Mouse (Mus musculus): ENCODE data around the gene Cbarp.

Gene Cbarp

GRCm38 (mm10) chr10:80103032-80103431 lies 37.6 kb downstream of the Cbarp start:
- intact Hi-C loops (cut with DNase I) = no loop called here

- intact Hi-C loops (cut with DNase I) = no loop called here
These were observed 38.3 kb downstream of the Cbarp start for GRCm38 (mm10) chr10:80102216-80102915.

- intact Hi-C loops (cut with DNase I) = no loop called here
These were observed 39.7 kb downstream of the Cbarp start for GRCm38 (mm10) chr10:80100982-80101381.

GRCm38 (mm10) chr10:80098630-80099029 lies 42.0 kb downstream of the Cbarp start:
- intact Hi-C loops (cut with DNase I) = no loop called here

- intact Hi-C loops (cut with DNase I) = no loop called here
These were observed 43.4 kb downstream of the Cbarp start for GRCm38 (mm10) chr10:80097275-80097674.

DNA sequence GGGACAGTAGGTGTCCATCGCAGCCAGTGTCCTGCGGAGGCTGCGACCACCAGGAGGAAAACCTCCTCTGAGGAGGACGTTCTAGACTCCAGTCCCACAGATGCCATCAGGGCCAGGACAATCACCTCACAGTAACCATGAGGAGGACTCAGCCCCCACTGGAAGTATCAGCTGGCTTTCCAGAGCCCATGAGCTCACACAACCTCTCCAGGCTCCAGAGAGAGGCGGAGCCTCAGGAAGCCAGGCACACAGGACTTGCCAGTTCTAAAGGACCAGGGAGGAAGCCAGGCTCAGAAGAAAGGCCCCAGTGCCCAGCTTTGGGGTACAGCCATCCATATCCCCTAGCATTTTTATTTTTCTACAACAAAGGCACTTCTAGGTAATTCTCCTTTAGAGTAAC lies 45.1 kb downstream of the Cbarp start:
- intact Hi-C loops (cut with DNase I) = no loop called here

DNA sequence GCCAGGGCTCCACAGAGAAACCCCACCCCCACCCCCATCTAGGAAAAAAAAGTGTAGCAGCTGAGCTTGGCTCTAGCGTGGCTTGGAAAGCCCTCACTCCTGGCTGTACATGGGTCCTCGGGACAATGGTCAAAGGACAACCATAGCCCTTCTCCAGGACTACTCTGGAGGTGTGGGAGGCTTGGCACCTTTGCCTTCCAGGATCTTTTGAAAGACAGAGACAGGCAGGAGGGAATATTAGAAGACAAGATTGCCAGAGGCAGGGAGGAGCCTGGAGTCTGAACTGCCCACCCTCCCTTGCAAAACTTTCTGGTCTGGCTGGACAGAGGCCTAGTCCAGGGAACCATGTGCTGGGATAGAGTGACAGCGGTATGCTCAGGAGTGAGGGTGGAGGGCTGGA lies 46.0 kb downstream of the Cbarp start:
- intact Hi-C loops (cut with DNase I) = no loop called here

DNA sequence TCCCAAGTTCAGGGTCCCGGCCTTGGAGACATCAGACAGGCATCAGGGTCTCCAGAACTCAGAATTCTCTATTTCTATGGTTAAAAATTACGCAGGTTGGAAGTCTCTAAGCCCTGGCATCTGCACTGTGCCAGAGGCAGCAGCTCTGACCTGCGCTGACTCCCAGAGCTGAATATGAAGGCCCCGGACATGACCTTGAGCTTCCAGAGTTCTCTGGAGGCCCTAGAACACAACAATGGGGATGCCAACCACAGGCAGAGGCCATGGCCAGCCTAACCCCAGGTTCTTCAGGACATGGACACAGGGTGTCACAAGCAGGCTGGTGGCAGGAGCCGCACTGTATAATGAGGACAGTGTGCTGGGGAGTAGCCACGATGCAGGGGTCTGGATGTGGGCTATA lies 46.5 kb downstream of the Cbarp start:
- intact Hi-C loops (cut with DNase I) = no loop called here

GRCm38 (mm10) chr10:80092690-80093089 lies 47.9 kb downstream of the Cbarp start:
- intact Hi-C loops (cut with DNase I) = no loop called here

- intact Hi-C loops (cut with DNase I) = no loop called here
These were observed 49.1 kb downstream of the Cbarp start for GRCm38 (mm10) chr10:80091527-80091926.

DNA sequence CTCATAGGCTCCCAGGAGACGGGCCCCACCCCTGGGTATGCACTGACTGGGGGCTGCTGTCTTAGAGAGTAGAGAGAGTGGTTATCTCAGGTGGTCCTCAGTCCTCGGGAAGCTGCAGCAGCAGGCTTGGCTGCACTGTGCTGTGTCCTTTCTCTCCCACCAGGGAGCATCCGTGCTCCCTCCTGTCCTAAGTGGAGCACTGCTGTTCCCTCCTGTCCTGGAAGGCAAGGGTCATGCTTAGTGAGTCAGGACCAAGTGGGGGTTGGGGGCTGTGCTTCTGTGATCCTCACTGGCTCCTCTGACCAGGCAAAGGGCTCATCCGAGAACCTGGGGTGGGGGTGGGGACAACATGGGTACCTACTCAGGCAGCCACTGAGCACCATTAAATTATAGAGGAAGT lies 51.5 kb downstream of the Cbarp start:
- intact Hi-C loops (cut with DNase I) = no loop called here

- intact Hi-C loops (cut with DNase I) = no loop called here
These were observed 53.2 kb downstream of the Cbarp start for GRCm38 (mm10) chr10:80087483-80087882.

DNA sequence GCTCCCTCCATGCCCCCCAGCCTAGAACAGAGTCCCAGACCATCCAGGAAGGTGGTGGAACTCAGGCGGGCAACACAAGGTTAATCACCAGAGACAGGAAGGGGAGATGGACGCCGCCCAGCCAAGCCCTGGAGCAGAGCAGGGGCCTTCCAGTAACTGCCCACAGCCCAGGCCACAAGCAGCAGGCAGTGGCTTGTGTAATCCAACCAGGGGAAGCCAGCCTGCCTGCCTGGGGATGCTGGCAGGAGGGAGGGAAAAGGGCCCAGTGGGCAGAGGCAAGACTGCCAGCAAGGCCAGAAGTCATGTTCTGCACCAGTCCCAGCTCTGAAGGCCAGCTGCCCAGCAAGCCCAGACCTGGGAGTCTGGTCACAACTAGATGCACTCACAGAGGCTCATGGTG lies 53.8 kb downstream of the Cbarp start:
- intact Hi-C loops (cut with DNase I) = no loop called here

DNA sequence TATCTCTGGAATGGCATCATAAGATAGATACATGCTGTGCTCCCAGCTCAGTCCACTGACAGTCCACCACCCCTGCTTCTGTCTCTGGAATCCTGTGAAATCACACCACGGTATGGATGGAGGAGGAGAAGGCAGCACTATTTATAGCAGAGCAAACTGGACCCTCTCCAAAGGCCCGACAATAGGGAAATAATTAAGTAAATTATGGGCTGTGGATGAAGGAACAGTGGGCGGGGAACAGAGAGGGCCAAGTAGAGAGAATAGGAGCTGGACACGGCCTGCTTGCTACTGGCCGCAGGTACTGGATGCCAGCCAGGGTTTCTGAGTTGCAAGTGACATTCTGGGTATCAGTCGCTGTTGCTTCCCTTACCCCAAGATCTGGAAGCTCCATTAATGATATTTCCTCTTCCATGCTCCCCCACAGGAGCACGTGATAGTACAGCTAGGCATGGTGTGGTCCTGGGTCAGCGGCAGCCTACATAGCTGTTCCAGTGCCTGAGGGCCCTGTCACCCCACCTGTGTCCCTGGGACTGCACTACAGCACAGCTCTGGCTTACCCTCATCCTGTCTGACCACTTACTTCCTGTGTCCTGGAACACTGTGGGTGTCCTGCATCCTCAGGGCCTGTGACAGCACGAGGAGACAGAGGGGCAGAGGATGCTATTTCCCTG lies 55.7 kb downstream of the Cbarp start:
- intact Hi-C loops (cut with DNase I) = no loop called here

DNA sequence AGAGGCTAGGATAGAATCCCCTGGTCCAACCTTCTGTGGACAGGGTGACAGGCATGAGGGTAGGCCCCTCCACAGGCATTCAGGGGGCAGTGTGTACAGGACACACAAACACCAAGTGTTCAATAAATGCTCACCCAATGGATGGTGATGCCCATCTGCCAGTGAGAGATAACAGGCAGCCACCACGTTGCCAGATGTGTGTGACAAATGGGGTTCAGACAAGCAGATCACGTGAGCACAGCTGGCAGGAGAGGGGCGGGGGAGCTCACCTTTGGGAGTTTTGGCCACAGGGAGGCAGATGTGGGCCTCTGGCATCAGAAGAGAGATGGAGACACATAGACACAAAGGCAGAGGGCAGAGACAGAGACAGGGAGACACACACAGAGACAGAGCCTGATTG lies 59.6 kb downstream of the Cbarp start:
- intact Hi-C loops (cut with DNase I) = no loop called here

All from adrenal gland (tissue).